Mouse (Mus musculus): ENCODE data around the gene Mical3. TPM values are rescaled to one million over a fixed set of nuclear protein-coding genes. Genes with fewer than 3 reads are reported as not detected.

The Mical3 gene
- total and polyA plus RNA-seq, 3 experiments, result 52.1 to 127 (median 114) TPM

DNA sequence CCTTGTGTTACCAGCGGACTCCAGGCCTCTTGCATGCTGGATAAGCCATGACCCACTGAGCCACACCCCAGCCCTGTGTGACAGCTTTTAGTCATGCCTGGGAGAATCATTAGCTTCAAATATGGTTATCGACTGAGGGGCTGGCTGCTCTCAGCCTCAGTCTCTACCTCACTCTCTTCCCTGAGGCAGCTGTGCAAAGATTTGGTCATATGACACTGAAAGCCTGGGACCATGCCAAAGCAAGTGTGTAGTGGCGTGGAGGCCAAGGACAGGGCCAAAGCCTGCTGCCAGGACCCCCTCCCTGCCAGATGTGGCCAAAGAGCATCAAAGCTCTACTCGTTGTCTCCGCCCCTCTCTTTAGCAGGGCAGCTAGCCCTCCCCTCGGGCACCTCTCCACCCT is 20.9 kb upstream of the Mical3 start:
- Histone ChIP-seq H3K79me2 (replicated peaks; ENCODE audit: control insufficient read depth, insufficient read depth, low read length) (no peaks in the 10 kb centered on the region), H3K4me1 (ENCODE audit: control insufficient read depth, insufficient read depth, low read length) (peaks cover 3% of the 10 kb centered on the region), H3K36me3 (ENCODE audit: control insufficient read depth, insufficient read depth, low read length) (no peaks in the 10 kb centered on the region), H3K27ac (no peak overlapping the region; the same call in 1 of the 2 replicates), H3K27me3 (ENCODE audit: control insufficient read depth, insufficient read depth, low read length) (no peaks in the 10 kb centered on the region), H3K9ac (ENCODE audit: low read depth, low read length) (no peak overlapping the region), H3K4me3 (no peak overlapping the region)
- intact Hi-C loops (cut with DNase I), result no loop called here
- WGBS, result 33% methylated on average over 6 of the region's 6 CpGs
- DNase-seq, result peak; percentile 64 to 78
- TF ChIP-seq EP300 (IDR thresholded peaks at IDR 0.05; ENCODE audit: insufficient read depth, low read depth, low read length) (0 out of 2 replicates have a peak, but pooled peaks have one; percentile 42), POLR2A (IDR thresholded peaks at IDR 0.05; ENCODE audit: insufficient read depth, low read depth, low read length) (no peak)

DNA sequence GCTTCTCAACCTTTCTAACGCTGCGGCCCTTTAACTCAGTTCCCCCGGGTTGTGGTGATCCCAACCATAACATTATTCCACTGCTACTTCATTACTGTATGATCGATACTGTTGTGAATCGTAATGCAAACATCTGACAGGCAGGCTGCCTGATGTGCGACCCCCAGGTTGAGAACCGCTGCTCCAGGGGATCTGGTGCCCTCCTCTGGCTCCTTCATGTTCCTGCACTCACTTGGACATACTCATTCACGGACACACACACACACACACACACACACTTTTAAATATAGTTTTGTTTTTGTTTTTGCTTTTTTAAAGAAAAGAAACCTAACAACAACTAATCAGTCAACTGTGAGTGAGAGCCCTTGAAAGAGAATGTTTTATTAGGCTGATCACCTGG is 19.3 kb upstream of the Mical3 start:
- Histone ChIP-seq H3K36me3 (ENCODE audit: control insufficient read depth, insufficient read depth, low read length) (no peaks in the 10 kb centered on the region), H3K27ac (no peak overlapping the region), H3K9ac (ENCODE audit: low read depth, low read length) (no peak overlapping the region), H3K79me2 (replicated peaks; ENCODE audit: control insufficient read depth, insufficient read depth, low read length) (no peaks in the 10 kb centered on the region), H3K27me3 (ENCODE audit: control insufficient read depth, insufficient read depth, low read length) (no peaks in the 10 kb centered on the region), H3K4me3 (no peak overlapping the region), H3K4me1 (ENCODE audit: control insufficient read depth, insufficient read depth, low read length) (peaks cover 3% of the 10 kb centered on the region)
- TF ChIP-seq POLR2A (IDR thresholded peaks at IDR 0.05; ENCODE audit: insufficient read depth, low read depth, low read length) (no peak), EP300 (IDR thresholded peaks at IDR 0.05; ENCODE audit: insufficient read depth, low read depth, low read length) (no peak), CTCF (IDR thresholded peaks at IDR 0.05) (no peak)
- 96% methylated on average over 8 of the region's 8 CpGs for WGBS
- intact Hi-C loops (cut with DNase I), result no loop called here
- DNase-seq, result no peak

DNA sequence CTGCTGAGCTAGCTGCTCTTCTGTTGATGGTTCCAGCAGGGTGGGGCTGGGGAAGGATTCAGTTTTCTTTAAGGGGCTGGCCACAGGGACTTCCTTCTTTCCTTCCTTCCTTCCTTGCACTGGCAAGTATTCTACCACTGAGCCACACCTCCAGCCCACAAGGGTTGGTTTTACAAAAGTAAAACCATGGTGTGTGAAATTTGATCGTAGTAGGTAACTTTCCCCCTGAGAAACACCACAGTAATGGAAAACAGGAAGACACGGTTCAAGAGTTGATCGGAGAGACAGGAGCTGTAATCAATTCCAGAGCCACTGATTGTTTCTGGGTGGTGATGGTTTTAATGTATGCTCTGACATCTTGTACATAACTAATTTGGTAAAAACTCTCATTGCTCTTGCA is 18.6 kb upstream of the Mical3 start:
- no peak for DNase-seq
- H3K4me3 ChIP-seq, result no peak overlapping the region
- H3K27ac ChIP-seq, result no peak overlapping the region
- no peak overlapping the region for H3K9ac ChIP-seq (ENCODE audit: low read depth, low read length)
- no peaks in the 10 kb centered on the region for H3K79me2 ChIP-seq (replicated peaks; ENCODE audit: control insufficient read depth, insufficient read depth, low read length)
- WGBS, result 56% methylated on average over 3 of the region's 3 CpGs
- no peaks in the 10 kb centered on the region for H3K27me3 ChIP-seq (ENCODE audit: control insufficient read depth, insufficient read depth, low read length)
- intact Hi-C loops (cut with DNase I), result no loop called here
- TF ChIP-seq CTCF (IDR thresholded peaks at IDR 0.05) (no peak), POLR2A (IDR thresholded peaks at IDR 0.05; ENCODE audit: insufficient read depth, low read depth, low read length) (no peak), EP300 (IDR thresholded peaks at IDR 0.05; ENCODE audit: insufficient read depth, low read depth, low read length) (no peak)
- H3K36me3 ChIP-seq (ENCODE audit: control insufficient read depth, insufficient read depth, low read length), result no peaks in the 10 kb centered on the region
- peaks cover 3% of the 10 kb centered on the region for H3K4me1 ChIP-seq (ENCODE audit: control insufficient read depth, insufficient read depth, low read length)

DNA sequence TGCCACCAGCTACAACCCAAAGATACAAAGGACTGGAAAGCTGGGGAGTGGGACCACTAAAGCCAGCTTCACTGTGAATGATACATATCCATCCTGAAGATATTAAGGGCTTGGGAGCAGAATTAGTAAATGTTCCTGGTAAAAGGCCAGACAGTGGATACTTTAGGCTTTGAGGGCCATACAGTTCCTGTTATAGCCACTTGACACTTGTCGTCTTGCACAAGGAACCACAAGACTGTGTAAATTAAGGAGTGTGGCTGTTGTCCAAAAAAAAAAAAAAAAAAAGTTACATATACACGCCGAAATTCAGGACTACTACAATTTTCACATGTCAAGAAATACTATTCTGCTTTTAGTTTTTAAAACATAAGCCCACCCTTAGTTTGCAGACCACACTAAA is 17.6 kb upstream of the Mical3 start:
- WGBS, result 58% methylated on average over 3 of the region's 3 CpGs
- no peaks in the 10 kb centered on the region for H3K27me3 ChIP-seq (ENCODE audit: control insufficient read depth, insufficient read depth, low read length)
- DNase-seq, result no peak
- H3K27ac ChIP-seq, result no peak overlapping the region
- H3K4me3 ChIP-seq, result no peak overlapping the region
- H3K36me3 ChIP-seq (ENCODE audit: control insufficient read depth, insufficient read depth, low read length), result no peaks in the 10 kb centered on the region
- intact Hi-C loops (cut with DNase I), result no loop called here
- no peak for TF ChIP-seq POLR2A (IDR thresholded peaks at IDR 0.05; ENCODE audit: insufficient read depth, low read depth, low read length)
- no peak for TF ChIP-seq EP300 (IDR thresholded peaks at IDR 0.05; ENCODE audit: insufficient read depth, low read depth, low read length)
- TF ChIP-seq CTCF (IDR thresholded peaks at IDR 0.05), result no peak
- H3K79me2 ChIP-seq (replicated peaks; ENCODE audit: control insufficient read depth, insufficient read depth, low read length), result no peaks in the 10 kb centered on the region
- H3K9ac ChIP-seq (ENCODE audit: low read depth, low read length), result no peak overlapping the region
- peaks cover 6% of the 10 kb centered on the region for H3K4me1 ChIP-seq (ENCODE audit: control insufficient read depth, insufficient read depth, low read length)

DNA sequence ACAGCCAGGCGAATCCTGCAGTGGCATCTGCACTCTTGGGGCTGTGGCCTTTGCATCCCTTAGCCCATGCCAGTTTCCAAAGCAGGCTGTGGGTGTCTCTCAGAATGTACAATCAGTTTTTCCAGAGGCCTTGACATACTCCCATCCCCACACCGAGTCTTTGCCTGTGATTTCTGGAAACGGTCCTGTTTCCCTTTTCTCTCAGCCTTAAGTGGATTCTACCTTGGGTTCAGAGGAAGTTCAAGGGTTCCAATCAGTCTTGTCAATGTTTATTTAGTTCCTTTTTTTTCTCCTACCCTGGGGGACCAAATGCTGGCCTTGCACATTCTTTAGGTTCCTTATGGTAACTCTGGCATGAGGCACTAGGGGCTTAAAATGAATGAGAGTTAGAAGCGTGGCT is 16.0 kb upstream of the Mical3 start:
- Histone ChIP-seq H3K4me3 (no peak overlapping the region), H3K9ac (ENCODE audit: low read depth, low read length) (no peak overlapping the region), H3K27me3 (ENCODE audit: control insufficient read depth, insufficient read depth, low read length) (no peaks in the 10 kb centered on the region), H3K4me1 (ENCODE audit: control insufficient read depth, insufficient read depth, low read length) (peaks cover 6% of the 10 kb centered on the region), H3K27ac (no peak overlapping the region), H3K36me3 (ENCODE audit: control insufficient read depth, insufficient read depth, low read length) (no peaks in the 10 kb centered on the region), H3K79me2 (replicated peaks; ENCODE audit: control insufficient read depth, insufficient read depth, low read length) (no peaks in the 10 kb centered on the region)
- no peak for DNase-seq
- intact Hi-C loops (cut with DNase I), result no loop called here
- TF ChIP-seq CTCF (IDR thresholded peaks at IDR 0.05), result no peak
- no peak for TF ChIP-seq POLR2A (IDR thresholded peaks at IDR 0.05; ENCODE audit: insufficient read depth, low read depth, low read length)
- no peak for TF ChIP-seq EP300 (IDR thresholded peaks at IDR 0.05; ENCODE audit: insufficient read depth, low read depth, low read length)
- 65% methylated on average over 4 of the region's 4 CpGs for WGBS

DNA sequence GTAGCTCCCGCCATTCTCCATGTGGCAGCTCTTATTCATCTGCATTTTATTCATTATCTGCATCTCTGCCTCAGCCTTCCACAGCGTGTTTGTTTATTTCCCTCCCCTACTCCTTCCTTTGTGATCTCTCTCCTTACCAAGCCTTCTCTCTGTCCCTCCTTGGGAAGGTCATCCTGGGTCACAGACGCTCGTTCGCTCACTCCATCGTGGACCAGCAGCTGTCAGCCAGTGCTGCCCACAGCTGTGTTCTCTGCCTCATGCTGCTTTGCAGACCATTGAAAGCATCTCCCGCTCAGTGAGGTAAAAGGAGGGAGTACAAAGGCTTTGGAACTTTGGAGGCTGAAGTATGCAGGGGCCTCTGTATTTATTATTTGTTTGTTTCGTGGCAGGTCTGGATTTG is 15.1 kb upstream of the Mical3 start:
- DNase-seq, result no peak
- intact Hi-C loops (cut with DNase I), result no loop called here
- no peak overlapping the region for H3K9ac ChIP-seq (ENCODE audit: low read depth, low read length)
- no peak overlapping the region for H3K27ac ChIP-seq
- 74% methylated on average over 8 of the region's 8 CpGs for WGBS
- no peaks in the 10 kb centered on the region for H3K27me3 ChIP-seq (ENCODE audit: control insufficient read depth, insufficient read depth, low read length)
- H3K4me1 ChIP-seq (ENCODE audit: control insufficient read depth, insufficient read depth, low read length), result peaks cover 3% of the 10 kb centered on the region
- H3K4me3 ChIP-seq, result no peak overlapping the region
- no peaks in the 10 kb centered on the region for H3K36me3 ChIP-seq (ENCODE audit: control insufficient read depth, insufficient read depth, low read length)
- no peak for TF ChIP-seq EP300 (IDR thresholded peaks at IDR 0.05; ENCODE audit: insufficient read depth, low read depth, low read length)
- no peak for TF ChIP-seq CTCF (IDR thresholded peaks at IDR 0.05)
- TF ChIP-seq POLR2A (IDR thresholded peaks at IDR 0.05; ENCODE audit: insufficient read depth, low read depth, low read length), result no peak
- H3K79me2 ChIP-seq (replicated peaks; ENCODE audit: control insufficient read depth, insufficient read depth, low read length), result no peaks in the 10 kb centered on the region
